Mouse (Mus musculus) hindbrain, embryonic 15.5 days (tissue): ENCODE measurements around the gene Psmg1. TPM values are rescaled to one million over a fixed set of nuclear protein-coding genes. Genes with fewer than 3 reads are reported as not detected.

ENCODE experiments used
- ATAC-seq: fragments of 200-750 bp; cut with Nextera tagmentation; 2 replicates; pipeline ENCODE4 v1.8.0; 2017; ENCODE audit warnings: low read depth, moderate number of reproducible peaks, moderate TSS enrichment; ENCODE audit not compliant: low FRiP score
- H3K27ac ChIP-seq: fragments of 300-500 bp; sonication (generic); replicated peaks from 2 replicates; pipeline ENCODE4 v1.5.1; 2015; ENCODE audit warnings: mild to moderate bottlenecking, inconsistent platforms
- H3K27me3 ChIP-seq: fragments of 300-500 bp; sonication (generic); 2 replicates; pipeline ENCODE4 v1.6.1; 2015; ENCODE audit warnings: control low read depth, inconsistent platforms
- H3K36me3 ChIP-seq: fragments of 300-500 bp; sonication (generic); 2 replicates; pipeline ENCODE4 v1.6.1; 2015; ENCODE audit warnings: control low read depth, inconsistent platforms
- H3K4me1 ChIP-seq: fragments of 300-500 bp; sonication (generic); replicated peaks from 2 replicates; pipeline ENCODE4 v1.6.1; 2015; ENCODE audit warnings: control low read depth, inconsistent platforms
- H3K4me2 ChIP-seq: fragments of 300-500 bp; sonication (generic); 2 replicates; pipeline ENCODE4 v1.6.1; 2015; ENCODE audit warnings: moderate library complexity, mild to moderate bottlenecking, inconsistent platforms
- H3K4me3 ChIP-seq: fragments of 300-500 bp; sonication (generic); 2 replicates; pipeline ENCODE4 v1.5.1; 2015; ENCODE audit warnings: mild to moderate bottlenecking, inconsistent platforms
- H3K9ac ChIP-seq: fragments of 300-500 bp; sonication (generic); 2 replicates; pipeline ENCODE4 v1.6.1; 2015; ENCODE audit warnings: inconsistent platforms
- H3K9me3 ChIP-seq: fragments of 300-500 bp; sonication (generic); 2 replicates; pipeline ENCODE4 v1.6.1; 2016; ENCODE audit warnings: control low read depth, inconsistent platforms
- whole genome bisulfite sequencing: fragments of 180-500 bp; shearing (Covaris S2); methylation state at CpG from one replicate; pipeline ENCODE4 v1.1.7; 2015; 5-methylcytosine and 5-hydroxymethylcytosine counted together
- polyA plus RNA-seq: library from polyadenylated mRNA; unstranded; fragments of >200 nt; fragmentation: Nextera tagmentation; extraction: Ambion mirVana; gene quantifications from 2 replicates; pipeline ENCODE4 v1.2.1, GENCODE M21; 2015

Psmg1 gene
- polyA plus RNA-seq, 1 experiment from 2014 or later, result 68.3 TPM

DNA sequence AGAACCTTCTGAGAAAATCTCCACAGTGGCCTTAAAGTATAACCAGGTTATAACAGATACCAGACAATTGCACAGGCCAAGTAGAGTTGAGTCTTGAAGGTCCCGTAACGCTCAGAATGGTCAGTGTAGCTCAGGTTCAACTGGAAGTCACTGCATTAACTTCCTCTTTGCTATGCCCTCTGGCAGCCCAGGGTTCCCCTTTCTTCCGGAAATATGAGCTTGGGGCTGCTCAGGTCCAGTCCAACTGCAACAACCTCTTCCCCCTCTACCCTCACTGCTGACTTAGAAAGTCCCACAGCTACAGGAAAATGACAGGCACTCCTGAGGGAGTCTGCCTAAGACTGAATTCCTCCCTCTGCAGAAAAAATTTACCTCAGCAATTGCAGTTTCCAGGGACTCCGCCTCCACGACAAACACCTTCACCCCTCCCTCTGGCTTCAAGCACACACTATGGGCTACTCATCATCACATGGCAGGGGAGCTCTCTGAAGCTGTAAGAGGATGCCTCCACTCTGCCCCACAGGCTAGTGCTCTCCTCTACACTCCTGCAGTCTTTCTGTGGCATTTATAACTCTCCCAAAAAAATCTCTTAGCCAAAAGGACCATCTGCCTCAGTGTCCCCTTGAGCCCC, 34.9 kb downstream of the Psmg1 start:
- 86% methylated on average over 5 of the region's 5 CpGs for WGBS
- no peak for ATAC-seq
- H3K4me1 ChIP-seq, result no peaks in the 10 kb centered on the region

DNA sequence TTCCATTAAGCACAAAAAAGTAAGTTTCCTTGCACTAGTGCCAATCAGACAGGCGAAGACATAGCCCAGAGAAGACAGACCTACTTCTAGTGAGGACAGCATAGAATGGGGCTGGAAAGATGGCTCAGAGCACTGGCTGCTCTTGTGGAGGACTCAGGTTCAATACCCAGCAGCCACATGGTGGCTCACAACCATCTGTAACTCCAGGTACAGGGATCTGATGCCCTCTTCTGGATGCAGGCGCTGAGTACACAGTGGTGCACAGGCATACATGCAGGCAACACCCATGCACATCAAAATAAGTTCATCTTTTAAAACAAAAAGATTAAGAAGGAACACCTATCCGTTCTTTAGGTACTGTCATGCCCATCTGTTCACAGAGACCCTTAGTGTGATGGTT, 36.4 kb downstream of the Psmg1 start:
- Histone ChIP-seq H3K27me3 (no peaks in the 10 kb centered on the region), H3K36me3 (no peaks in the 10 kb centered on the region), H3K4me2 (no peak overlapping the region), H3K9ac (no peak overlapping the region), H3K27ac (no peak overlapping the region), H3K4me1 (no peaks in the 10 kb centered on the region), H3K9me3 (no peaks in the 10 kb centered on the region), H3K4me3 (no peak overlapping the region)
- WGBS, result 95% methylated on average over 3 of the region's 3 CpGs
- no peak for ATAC-seq

More for the DNA sequence above, 34.9 kb downstream of the Psmg1 start:
- H3K9ac ChIP-seq, result no peak overlapping the region
- no peaks in the 10 kb centered on the region for H3K36me3 ChIP-seq
- no peak overlapping the region for H3K4me2 ChIP-seq
- H3K9me3 ChIP-seq, result no peaks in the 10 kb centered on the region
- H3K4me3 ChIP-seq, result no peak overlapping the region
- no peaks in the 10 kb centered on the region for H3K27me3 ChIP-seq
- H3K27ac ChIP-seq, result no peak overlapping the region

DNA sequence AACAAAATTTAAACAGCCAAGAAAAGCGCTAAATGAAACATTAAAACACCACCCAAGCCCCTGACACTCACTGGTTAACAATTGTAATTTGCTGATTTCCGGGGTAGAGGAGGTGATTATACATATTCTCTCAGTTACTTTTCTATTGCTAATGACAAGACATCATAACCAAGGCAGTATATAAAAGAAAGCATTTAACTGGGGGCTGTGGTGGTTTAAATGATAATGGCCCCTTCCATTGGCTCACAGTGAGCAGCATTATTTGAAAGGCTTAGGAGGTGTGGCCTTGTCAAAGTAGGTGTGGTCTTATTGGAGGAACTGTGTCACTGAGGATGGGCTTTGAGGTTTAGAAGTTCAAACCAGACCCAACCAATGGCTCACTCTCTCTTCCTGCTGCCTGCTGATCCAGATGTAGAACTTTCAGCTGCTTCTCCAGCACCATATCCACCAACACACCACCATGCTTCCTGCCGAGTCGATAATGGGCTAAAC, 37.6 kb downstream of the Psmg1 start:
- H3K4me3 ChIP-seq, result no peak overlapping the region
- no peak overlapping the region for H3K9ac ChIP-seq
- H3K27ac ChIP-seq, result no peak overlapping the region
- ATAC-seq, result no peak
- no peaks in the 10 kb centered on the region for H3K9me3 ChIP-seq
- no peak overlapping the region for H3K4me2 ChIP-seq
- WGBS, result 92% methylated on average over 4 of the region's 4 CpGs
- no peaks in the 10 kb centered on the region for H3K36me3 ChIP-seq
- no peaks in the 10 kb centered on the region for H3K4me1 ChIP-seq
- no peaks in the 10 kb centered on the region for H3K27me3 ChIP-seq

DNA sequence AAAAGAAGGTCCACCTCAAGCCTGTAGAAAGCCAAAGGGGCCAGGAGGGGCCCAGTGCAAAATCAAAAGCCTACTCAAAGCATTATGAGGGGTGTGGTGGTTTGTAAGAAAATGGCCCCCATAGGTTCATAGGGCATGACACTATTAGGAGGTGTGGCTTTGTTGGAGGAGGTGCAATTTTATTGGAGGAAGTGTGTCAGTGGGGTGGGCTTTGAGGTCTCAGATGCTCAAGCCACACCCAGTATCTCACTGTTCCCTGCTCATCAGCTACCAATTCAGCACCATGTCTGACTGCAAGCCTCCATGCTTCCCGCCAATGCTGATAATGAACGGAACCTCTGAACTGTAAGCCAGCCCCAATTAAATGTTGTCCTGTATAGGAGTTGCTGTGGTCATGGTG, 39.3 kb downstream of the Psmg1 start:
- H3K27ac ChIP-seq, result no peak overlapping the region
- no peak overlapping the region for H3K9ac ChIP-seq
- H3K9me3 ChIP-seq, result no peaks in the 10 kb centered on the region
- no peaks in the 10 kb centered on the region for H3K4me1 ChIP-seq
- H3K4me3 ChIP-seq, result no peak overlapping the region
- no peaks in the 10 kb centered on the region for H3K27me3 ChIP-seq
- no peak overlapping the region for H3K4me2 ChIP-seq
- H3K36me3 ChIP-seq, result no peaks in the 10 kb centered on the region
- ATAC-seq, result no peak
- 97% methylated on average over 2 of the region's 2 CpGs for WGBS

DNA sequence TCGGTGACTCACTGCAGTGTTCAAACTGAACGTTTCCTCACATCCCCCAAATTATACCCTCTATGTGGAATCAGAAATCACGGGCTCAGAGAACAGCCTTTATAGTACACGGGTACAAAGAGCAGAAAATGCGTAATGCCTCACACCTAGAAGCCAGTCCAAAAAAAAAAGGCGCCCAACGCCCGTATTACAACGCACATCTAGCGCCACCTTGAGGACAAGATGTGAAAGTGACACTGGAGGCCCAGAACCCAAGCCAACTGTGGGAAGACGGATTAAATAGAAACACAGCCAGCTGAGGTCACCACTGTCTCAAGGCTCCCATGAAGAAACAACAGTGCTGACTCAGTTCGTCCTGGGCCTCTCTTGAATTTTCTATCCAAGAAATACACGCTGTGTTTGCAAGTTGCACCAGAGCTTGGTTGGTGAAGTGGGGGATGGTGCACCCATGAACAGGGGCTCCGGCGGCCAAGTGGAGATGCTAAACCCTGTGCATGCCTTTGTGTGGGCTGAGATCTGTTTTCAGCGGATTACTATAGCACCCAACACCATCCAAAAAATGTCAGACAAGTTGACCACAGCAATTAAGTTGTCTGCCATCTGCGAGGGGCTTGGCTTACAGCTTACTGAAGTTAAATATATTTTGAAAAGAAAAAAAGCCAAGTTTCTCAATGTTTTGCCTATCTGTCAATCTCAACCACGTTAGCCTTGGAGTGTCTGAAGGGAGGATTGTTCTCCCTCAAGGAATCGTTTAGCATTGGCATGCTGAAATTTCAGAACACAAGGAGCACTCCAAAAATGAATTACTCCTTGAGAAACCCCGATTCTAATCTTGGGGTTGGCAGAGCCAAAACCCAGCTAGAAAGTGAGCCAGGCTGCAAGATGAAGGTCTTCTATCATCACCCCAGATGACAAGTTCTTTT, 45.1 kb downstream of the Psmg1 start:
- WGBS, result 31% methylated on average over 20 of the region's 20 CpGs

DNA sequence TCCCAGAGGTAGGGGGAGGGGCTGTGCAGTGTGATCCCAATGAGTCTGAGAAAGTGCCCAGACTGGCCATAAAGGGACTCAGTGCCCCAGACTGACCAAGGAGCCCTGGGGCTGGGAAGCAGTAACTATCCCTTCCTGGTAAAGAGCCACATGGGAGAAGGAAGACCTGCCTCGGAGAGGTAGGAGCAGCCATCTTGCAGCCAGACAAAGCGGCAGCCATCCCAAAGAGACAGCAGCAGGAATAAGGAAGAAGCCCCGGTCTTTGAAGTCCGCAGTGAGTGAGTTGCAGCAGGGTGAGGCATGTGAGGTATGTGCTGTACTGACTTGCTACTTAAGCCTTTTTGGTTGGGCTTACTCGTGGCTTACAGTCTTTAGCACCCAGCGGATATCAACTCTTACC, 47.6 kb downstream of the Psmg1 start:
- no peaks in the 10 kb centered on the region for H3K9me3 ChIP-seq
- no peak overlapping the region for H3K27ac ChIP-seq
- WGBS, result 86% methylated on average over 6 of the region's 6 CpGs
- ATAC-seq, result no peak
- H3K4me2 ChIP-seq, result no peak overlapping the region
- H3K9ac ChIP-seq, result no peak overlapping the region
- H3K4me1 ChIP-seq, result peaks cover 4% of the 10 kb centered on the region
- H3K4me3 ChIP-seq, result no peak overlapping the region
- H3K27me3 ChIP-seq, result no peaks in the 10 kb centered on the region
- no peaks in the 10 kb centered on the region for H3K36me3 ChIP-seq

More for the DNA sequence above, 45.1 kb downstream of the Psmg1 start:
- peak; percentile 63 for ATAC-seq
- Histone ChIP-seq H3K27ac (no peak overlapping the region), H3K4me1 (peaks cover 4% of the 10 kb centered on the region), H3K4me3 (no peak overlapping the region), H3K9ac (peak overlapping the region; percentile 6; the same call in 1 of the 2 replicates), H3K4me2 (peak overlapping the region; percentile 22), H3K27me3 (no peaks in the 10 kb centered on the region), H3K36me3 (no peaks in the 10 kb centered on the region), H3K9me3 (no peaks in the 10 kb centered on the region)

DNA sequence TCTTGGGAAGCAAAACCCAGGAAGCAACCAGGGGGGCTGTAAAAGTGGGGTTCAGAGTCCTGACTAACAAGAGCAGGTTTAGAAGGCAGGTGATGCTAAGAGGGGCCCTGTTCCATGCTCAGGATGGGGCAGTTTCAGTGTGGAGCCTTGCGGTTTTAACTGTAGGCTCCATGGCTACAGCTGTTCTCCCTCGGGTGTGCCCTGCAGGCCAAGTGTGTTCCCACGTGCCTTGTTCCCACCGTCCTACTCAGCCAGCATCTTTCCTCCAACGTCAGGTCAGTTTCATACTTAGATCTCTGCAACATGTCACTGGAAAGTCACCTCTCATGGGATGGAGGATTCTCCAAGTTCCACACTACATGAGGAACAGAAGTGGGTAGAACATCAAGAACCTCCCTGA, 49.2 kb downstream of the Psmg1 start:
- no peak for ATAC-seq
- no peaks in the 10 kb centered on the region for H3K9me3 ChIP-seq
- no peak overlapping the region for H3K4me2 ChIP-seq
- no peaks in the 10 kb centered on the region for H3K27me3 ChIP-seq
- H3K9ac ChIP-seq, result no peak overlapping the region
- no peak overlapping the region for H3K27ac ChIP-seq
- peaks cover 4% of the 10 kb centered on the region for H3K4me1 ChIP-seq
- no peak overlapping the region for H3K4me3 ChIP-seq
- 84% methylated on average over 5 of the region's 5 CpGs for WGBS
- no peaks in the 10 kb centered on the region for H3K36me3 ChIP-seq

DNA sequence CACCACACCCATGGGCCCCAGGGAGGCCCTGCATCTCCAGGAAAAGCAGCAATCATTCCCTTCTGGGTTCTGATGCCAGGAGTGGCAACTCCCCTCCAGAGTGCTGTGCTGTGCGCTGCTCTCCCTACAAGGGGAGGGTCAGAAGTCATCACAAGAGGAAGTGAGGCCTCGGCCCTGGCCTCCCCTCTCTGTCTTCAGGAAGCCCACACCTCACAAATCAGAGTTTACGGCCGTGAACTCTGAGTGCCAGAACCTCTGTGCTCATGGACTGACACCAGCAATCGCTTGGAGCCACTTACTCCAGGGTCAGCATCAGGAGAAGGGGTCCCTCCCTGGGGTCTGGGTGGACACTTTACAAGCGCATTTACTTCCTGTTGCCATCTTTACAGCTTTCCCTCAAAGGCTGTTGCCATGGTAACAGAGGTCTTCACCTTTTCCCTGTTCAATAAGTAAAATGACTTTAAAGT, 55.2 kb downstream of the Psmg1 start:
- WGBS, result 52% methylated on average over 6 of the region's 6 CpGs
- no peak overlapping the region for H3K27ac ChIP-seq

DNA sequence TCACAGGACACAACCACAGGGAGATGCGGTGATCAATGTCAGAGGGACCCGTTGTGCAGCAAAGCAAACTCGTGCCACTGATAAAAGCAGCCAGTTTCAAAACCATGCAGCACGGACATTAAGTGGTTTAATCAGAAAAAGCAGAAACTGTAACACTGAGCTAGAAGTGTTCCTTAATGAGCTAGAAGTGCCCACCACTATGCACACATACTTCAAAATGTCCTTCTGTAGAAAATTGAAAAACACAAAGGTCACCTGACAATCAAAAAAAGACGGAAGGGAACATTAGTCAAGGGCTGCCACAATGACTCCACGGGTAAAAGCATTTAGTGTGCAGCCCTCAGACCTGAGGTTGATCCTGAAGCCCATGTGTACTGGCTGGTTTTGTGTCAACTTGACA, 57.9 kb downstream of the Psmg1 start:
- H3K27ac ChIP-seq, result no peak overlapping the region
- no peak overlapping the region for H3K9ac ChIP-seq
- ATAC-seq, result no peak
- H3K4me3 ChIP-seq, result no peak overlapping the region
- H3K4me1 ChIP-seq, result no peaks in the 10 kb centered on the region
- H3K4me2 ChIP-seq, result no peak overlapping the region
- H3K27me3 ChIP-seq, result no peaks in the 10 kb centered on the region
- H3K36me3 ChIP-seq, result no peaks in the 10 kb centered on the region
- WGBS, result 78% methylated on average over 6 of the region's 6 CpGs
- H3K9me3 ChIP-seq, result no peaks in the 10 kb centered on the region

More for the DNA sequence above, 55.2 kb downstream of the Psmg1 start:
- no peak overlapping the region for H3K9ac ChIP-seq
- H3K4me1 ChIP-seq, result no peaks in the 10 kb centered on the region
- H3K4me2 ChIP-seq, result no peak overlapping the region
- no peaks in the 10 kb centered on the region for H3K36me3 ChIP-seq
- no peaks in the 10 kb centered on the region for H3K9me3 ChIP-seq
- no peaks in the 10 kb centered on the region for H3K27me3 ChIP-seq
- ATAC-seq, result no peak
- H3K4me3 ChIP-seq, result no peak overlapping the region

DNA sequence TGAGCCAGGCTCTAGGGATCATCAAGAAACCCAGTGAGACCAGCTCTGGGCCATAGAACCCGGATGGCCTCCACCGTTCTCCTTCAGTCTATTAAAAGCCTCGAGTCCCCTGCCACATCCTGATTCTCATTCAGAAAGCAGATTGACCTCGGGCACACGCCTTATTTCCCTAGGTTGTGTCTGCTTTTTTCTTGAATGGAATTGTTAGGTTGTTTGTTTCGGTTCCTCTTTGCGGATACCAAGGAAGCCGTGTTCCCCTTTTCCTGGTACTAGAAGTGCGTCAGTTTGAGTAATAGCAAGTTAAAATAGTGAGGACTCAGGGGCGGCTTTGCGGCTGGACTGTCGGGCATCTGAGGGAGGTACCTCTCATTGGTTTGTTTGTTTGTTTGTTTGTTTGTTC, 59.3 kb downstream of the Psmg1 start:
- Histone ChIP-seq H3K4me1 (no peaks in the 10 kb centered on the region), H3K27ac (no peak overlapping the region), H3K36me3 (no peaks in the 10 kb centered on the region), H3K4me3 (no peak overlapping the region), H3K9ac (no peak overlapping the region), H3K27me3 (no peaks in the 10 kb centered on the region), H3K9me3 (no peaks in the 10 kb centered on the region), H3K4me2 (no peak overlapping the region)
- ATAC-seq, result no peak
- WGBS, result 93% methylated on average over 12 of the region's 12 CpGs
